Mouse (Mus musculus) limb, embryonic 12.5 days (tissue): ENCODE measurements around the gene Cuta. TPM values are rescaled to one million over a fixed set of nuclear protein-coding genes. Genes with fewer than 3 reads are reported as not detected.

Experiments
- ATAC-seq: fragments of 200-750 bp; cut with Nextera tagmentation; 2 replicates; pipeline ENCODE4 v1.8.0; 2017; ENCODE audit warnings: low read depth, moderate TSS enrichment; ENCODE audit not compliant: insufficient number of reproducible peaks, insufficient read depth, low FRiP score, low TSS enrichment
- H3K27ac ChIP-seq: fragments of 300-500 bp; sonication (generic); 2 replicates; pipeline ENCODE4 v1.5.1; 2016; ENCODE audit warnings: mild to moderate bottlenecking, moderate library complexity
- H3K27me3 ChIP-seq: fragments of 300-500 bp; sonication (generic); 2 replicates; pipeline ENCODE4 v1.6.1; 2016; ENCODE audit warnings: mild to moderate bottlenecking, moderate library complexity
- H3K36me3 ChIP-seq: fragments of 300-500 bp; sonication (generic); 2 replicates; pipeline ENCODE4 v1.6.1; 2016; ENCODE audit warnings: mild to moderate bottlenecking, moderate library complexity
- H3K4me1 ChIP-seq: fragments of 300-500 bp; sonication (generic); replicated peaks from 2 replicates; pipeline ENCODE4 v1.6.1; 2016
- H3K4me2 ChIP-seq: fragments of 300-500 bp; sonication (generic); 2 replicates; pipeline ENCODE4 v1.6.1; 2016; ENCODE audit warnings: mild to moderate bottlenecking, moderate library complexity
- H3K4me3 ChIP-seq: fragments of 300-500 bp; sonication (generic); replicated peaks from 2 replicates; pipeline ENCODE4 v1.5.1; 2016; ENCODE audit warnings: mild to moderate bottlenecking
- H3K9ac ChIP-seq: fragments of 300-500 bp; sonication (generic); replicated peaks from 2 replicates; pipeline ENCODE4 v1.6.1; 2016; ENCODE audit warnings: mild to moderate bottlenecking, moderate library complexity
- H3K9me3 ChIP-seq: fragments of 300-500 bp; sonication (generic); 2 replicates; pipeline ENCODE4 v1.6.1; 2016; ENCODE audit warnings: mild to moderate bottlenecking, moderate library complexity
- WGBS: fragments of 180-500 bp; shearing (Covaris S2); methylation state at CpG from one replicate; pipeline ENCODE4 v1.1.7; 2016; 5-methylcytosine and 5-hydroxymethylcytosine counted together
- polyA plus RNA-seq: library from polyadenylated mRNA; unstranded; fragments of >200 nt; fragmentation: Nextera tagmentation; extraction: Ambion mirVana; gene quantifications from 2 replicates; pipeline ENCODE4 v1.2.1, GENCODE M21; 2016

Cuta gene
- polyA plus RNA-seq, 1 experiment from 2014 or later: 188 TPM

GRCm38 (mm10) chr17:26956309-26956708, 16.9 kb upstream of the Cuta start:
- no peak for ATAC-seq
- H3K4me2 ChIP-seq: no peak overlapping the region
- H3K36me3 ChIP-seq: peaks cover 68% of the 10 kb centered on the region
- peaks cover 25% of the 10 kb centered on the region for H3K4me1 ChIP-seq
- H3K27me3 ChIP-seq: no peaks in the 10 kb centered on the region; the same call in 1 of the 2 replicates
- no peak overlapping the region for H3K27ac ChIP-seq
- WGBS: 87% methylated on average over 5 of the region's 5 CpGs
- no peak overlapping the region for H3K4me3 ChIP-seq
- no peak overlapping the region for H3K9ac ChIP-seq
- H3K9me3 ChIP-seq: no peaks in the 10 kb centered on the region

GRCm38 (mm10) chr17:26953726-26954125, 14.4 kb upstream of the Cuta start:
- Histone ChIP-seq H3K4me1 (peaks cover 51% of the 10 kb centered on the region), H3K4me3 (peak overlapping the region; percentile 46), H3K36me3 (peaks cover 43% of the 10 kb centered on the region), H3K4me2 (peak overlapping the region; percentile 92), H3K27me3 (no peaks in the 10 kb centered on the region; the same call in 1 of the 2 replicates), H3K27ac (peak overlapping the region; percentile 72), H3K9me3 (no peaks in the 10 kb centered on the region), H3K9ac (peak overlapping the region; percentile 66)
- no peak for ATAC-seq
- WGBS: 17% methylated on average over 11 of the region's 16 CpGs

- WGBS: 22% methylated on average over 6 of the region's 6 CpGs
- Histone ChIP-seq H3K9me3 (no peaks in the 10 kb centered on the region), H3K4me3 (peak overlapping the region; percentile 46), H3K27ac (0 out of 2 replicates have a peak overlapping the region, but pooled peaks have one; percentile 81), H3K4me2 (peak overlapping the region; percentile 92), H3K9ac (peak overlapping the region; percentile 66), H3K27me3 (no peaks in the 10 kb centered on the region; the same call in 1 of the 2 replicates), H3K36me3 (peaks cover 37% of the 10 kb centered on the region), H3K4me1 (peaks cover 52% of the 10 kb centered on the region)
- no peak for ATAC-seq
These were observed 13.8 kb upstream of the Cuta start for GRCm38 (mm10) chr17:26953201-26953600.

- H3K9ac ChIP-seq: peak overlapping the region; percentile 66
- no peaks in the 10 kb centered on the region for H3K9me3 ChIP-seq
- 4% methylated on average over 22 of the region's 23 CpGs for WGBS
- peak overlapping the region; percentile 81 for H3K27ac ChIP-seq
- no peaks in the 10 kb centered on the region; the same call in 1 of the 2 replicates for H3K27me3 ChIP-seq
- H3K36me3 ChIP-seq: peaks cover 27% of the 10 kb centered on the region
- H3K4me3 ChIP-seq: peak overlapping the region; percentile 46
- H3K4me1 ChIP-seq: peaks cover 58% of the 10 kb centered on the region
- H3K4me2 ChIP-seq: peak overlapping the region; percentile 92
- peak; percentile 45; the same call in 1 of the 2 replicates for ATAC-seq
These were observed 12.8 kb upstream of the Cuta start for GRCm38 (mm10) chr17:26951952-26952877.

- Histone ChIP-seq H3K27me3 (no peaks in the 10 kb centered on the region; the same call in 1 of the 2 replicates), H3K36me3 (peaks cover 19% of the 10 kb centered on the region), H3K9me3 (no peaks in the 10 kb centered on the region), H3K27ac (peak overlapping the region; percentile 81), H3K9ac (peak overlapping the region; percentile 66), H3K4me3 (peak overlapping the region; percentile 46), H3K4me1 (peaks cover 66% of the 10 kb centered on the region), H3K4me2 (peak overlapping the region; percentile 92)
- peak; percentile 41 for ATAC-seq
- under 1% methylated on average over 10 of the region's 11 CpGs for WGBS
These were observed 12.0 kb upstream of the Cuta start for GRCm38 (mm10) chr17:26951406-26951805.

- Histone ChIP-seq H3K27ac (peak overlapping the region; percentile 81), H3K4me1 (peaks cover 73% of the 10 kb centered on the region), H3K36me3 (peaks cover 13% of the 10 kb centered on the region), H3K9me3 (no peaks in the 10 kb centered on the region), H3K4me3 (peak overlapping the region; percentile 46), H3K4me2 (peak overlapping the region; percentile 92), H3K9ac (no peak overlapping the region; the same call in 1 of the 2 replicates), H3K27me3 (no peaks in the 10 kb centered on the region; the same call in 1 of the 2 replicates)
- 25% methylated on average over 7 of the region's 7 CpGs for WGBS
- ATAC-seq: no peak
These were observed 11.4 kb upstream of the Cuta start for GRCm38 (mm10) chr17:26950560-26951288.

GRCm38 (mm10) chr17:26949866-26950265, 10.5 kb upstream of the Cuta start:
- 43% methylated on average over 5 of the region's 5 CpGs for WGBS
- Histone ChIP-seq H3K4me2 (peak overlapping the region; percentile 98), H3K4me3 (peak overlapping the region; percentile 85; the same call in 1 of the 2 replicates)

GRCm38 (mm10) chr17:26949051-26949577, 9.7 kb upstream of the Cuta start:
- Histone ChIP-seq H3K36me3 (peaks cover 6% of the 10 kb centered on the region; the same call in 1 of the 2 replicates), H3K27me3 (no peaks in the 10 kb centered on the region; the same call in 1 of the 2 replicates), H3K4me1 (peaks cover 78% of the 10 kb centered on the region), H3K4me3 (peak overlapping the region; percentile 85), H3K9me3 (no peaks in the 10 kb centered on the region), H3K4me2 (peak overlapping the region; percentile 98), H3K9ac (peak overlapping the region; percentile 87), H3K27ac (peak overlapping the region; percentile 81)
- 0 out of 2 replicates have a peak, but pooled peaks have one; percentile 20 for ATAC-seq
- WGBS: 7% methylated on average over 13 of the region's 14 CpGs

More at GRCm38 (mm10) chr17:26949866-26950265, 10.5 kb upstream of the Cuta start:
- Histone ChIP-seq H3K4me1 (peaks cover 78% of the 10 kb centered on the region), H3K27ac (peak overlapping the region; percentile 81; the same call in 1 of the 2 replicates), H3K9ac (no peak overlapping the region), H3K27me3 (no peaks in the 10 kb centered on the region; the same call in 1 of the 2 replicates), H3K9me3 (no peaks in the 10 kb centered on the region), H3K36me3 (peaks cover 6% of the 10 kb centered on the region)
- ATAC-seq: no peak

GRCm38 (mm10) chr17:26948316-26949050, 9.1 kb upstream of the Cuta start:
- H3K36me3 ChIP-seq: peaks cover 6% of the 10 kb centered on the region; the same call in 1 of the 2 replicates
- peaks cover 71% of the 10 kb centered on the region for H3K4me1 ChIP-seq

More at GRCm38 (mm10) chr17:26948316-26949050, 9.1 kb upstream of the Cuta start:
- Histone ChIP-seq H3K27me3 (no peaks in the 10 kb centered on the region; the same call in 1 of the 2 replicates), H3K9me3 (no peaks in the 10 kb centered on the region), H3K27ac (peak overlapping the region; percentile 81), H3K9ac (peak overlapping the region; percentile 87), H3K4me3 (peak overlapping the region; percentile 85), H3K4me2 (peak overlapping the region; percentile 98)
- no peak for ATAC-seq
- WGBS: under 1% methylated on average over 26 of the region's 87 CpGs
